Mouse (Mus musculus): Measurements from ENCODE around the gene Cdk5. TPM values are rescaled to one million over a fixed set of nuclear protein-coding genes. Genes with fewer than 3 reads are reported as not detected.
A peak's percentile ranks its signal among the peaks of the same experiment; 100 is the strongest.

Cdk5 gene
- polyA plus RNA-seq, 1 experiment: 159 TPM

- no peak for DNase-seq (ENCODE audit: low read depth)
- TF ChIP-seq CTCF (IDR thresholded peaks at IDR 0.05; ENCODE audit: borderline replicate concordance, extremely low read depth, insufficient read depth, insufficient read length): no peak
- TF ChIP-seq POLR2A (IDR thresholded peaks at IDR 0.05; ENCODE audit: borderline replicate concordance, extremely low read depth, insufficient read depth, insufficient read length, poor library complexity, severe bottlenecking): no peak
These were observed 3.9 kb upstream of the Cdk5 start for GRCm38 (mm10) chr5:24427285-24427633.

DNA sequence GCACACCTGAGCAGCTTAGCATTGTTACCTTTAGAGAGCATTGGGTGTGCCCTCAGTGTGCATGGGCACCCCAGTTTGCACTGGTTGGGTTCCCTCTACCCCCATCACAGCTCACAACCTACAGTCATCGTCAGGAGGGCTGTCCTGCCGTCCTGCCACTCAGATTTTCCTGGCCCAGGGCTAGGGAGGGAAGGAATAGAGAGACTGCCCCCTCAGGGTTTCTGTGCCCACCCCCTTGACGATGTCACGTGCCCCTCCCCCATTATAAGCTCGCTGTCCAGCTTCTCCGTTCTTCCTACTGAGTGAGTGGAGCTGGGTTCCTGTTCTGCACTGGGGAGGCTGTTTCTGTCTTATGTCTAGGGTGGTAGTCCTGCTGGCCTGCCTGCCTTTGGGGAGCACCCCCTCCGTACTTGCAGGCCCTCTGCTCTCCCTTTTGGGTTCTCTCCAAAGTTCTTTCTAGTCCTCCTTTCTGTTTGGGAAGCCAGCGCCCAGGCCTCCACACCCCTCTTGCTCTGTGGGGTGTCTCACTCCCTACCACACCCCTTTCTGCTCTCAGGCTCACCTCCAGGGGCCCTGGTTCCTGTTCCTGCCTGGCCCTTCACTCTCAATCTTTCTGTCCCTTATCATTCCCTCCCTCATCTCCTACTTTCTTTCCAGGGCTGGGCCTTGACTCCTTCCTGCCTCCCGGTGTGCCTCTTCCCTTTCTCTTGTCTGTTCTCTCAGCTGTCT lies 3.4 kb upstream of the Cdk5 start:
- no peak for DNase-seq (ENCODE audit: low read depth)
- TF ChIP-seq CTCF (IDR thresholded peaks at IDR 0.05; ENCODE audit: borderline replicate concordance, extremely low read depth, insufficient read depth, insufficient read length) (no peak), POLR2A (IDR thresholded peaks at IDR 0.05; ENCODE audit: borderline replicate concordance, extremely low read depth, insufficient read depth, insufficient read length, poor library complexity, severe bottlenecking) (no peak)

DNA sequence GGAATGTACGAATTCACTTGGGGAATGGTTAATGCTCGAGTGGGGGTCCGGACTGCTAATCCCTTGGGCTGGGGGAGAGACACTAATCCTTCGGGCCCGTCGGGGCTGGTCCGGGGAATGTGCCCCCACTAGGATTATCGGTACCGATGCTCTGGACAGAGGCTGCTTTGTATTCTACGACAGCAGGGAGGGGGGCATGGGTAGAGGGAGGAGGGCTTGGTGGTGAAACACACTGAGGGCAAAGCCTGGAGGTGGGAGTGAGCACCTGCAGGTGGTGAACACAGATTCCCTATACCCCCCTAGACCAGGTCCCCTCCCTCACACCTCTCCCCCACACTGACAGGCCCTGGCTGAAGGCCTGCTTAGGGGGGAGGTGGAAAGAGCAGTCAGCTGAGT lies 2.7 kb upstream of the Cdk5 start:
- TF ChIP-seq CTCF (IDR thresholded peaks at IDR 0.05; ENCODE audit: borderline replicate concordance, extremely low read depth, insufficient read depth, insufficient read length) (no peak), POLR2A (IDR thresholded peaks at IDR 0.05; ENCODE audit: borderline replicate concordance, extremely low read depth, insufficient read depth, insufficient read length, poor library complexity, severe bottlenecking) (no peak)
- peak; percentile 58 for DNase-seq (ENCODE audit: low read depth)

- TF ChIP-seq CTCF (IDR thresholded peaks at IDR 0.05; ENCODE audit: borderline replicate concordance, extremely low read depth, insufficient read depth, insufficient read length): 0 out of 2 replicates have a peak, but pooled peaks have one; percentile 15
- TF ChIP-seq POLR2A (IDR thresholded peaks at IDR 0.05; ENCODE audit: borderline replicate concordance, extremely low read depth, insufficient read depth, insufficient read length, poor library complexity, severe bottlenecking): no peak
- DNase-seq (ENCODE audit: low read depth): peak; percentile 59
These were observed 2.2 kb upstream of the Cdk5 start for GRCm38 (mm10) chr5:24425421-24426036.

GRCm38 (mm10) chr5:24424861-24425411 lies 1.6 kb upstream of the Cdk5 start:
- peak; percentile 91 for DNase-seq (ENCODE audit: low read depth)
- TF ChIP-seq CTCF (IDR thresholded peaks at IDR 0.05; ENCODE audit: borderline replicate concordance, extremely low read depth, insufficient read depth, insufficient read length): no peak
- TF ChIP-seq POLR2A (IDR thresholded peaks at IDR 0.05; ENCODE audit: borderline replicate concordance, extremely low read depth, insufficient read depth, insufficient read length, poor library complexity, severe bottlenecking): peak; percentile 66; the same call in 1 of the 2 replicates

DNA sequence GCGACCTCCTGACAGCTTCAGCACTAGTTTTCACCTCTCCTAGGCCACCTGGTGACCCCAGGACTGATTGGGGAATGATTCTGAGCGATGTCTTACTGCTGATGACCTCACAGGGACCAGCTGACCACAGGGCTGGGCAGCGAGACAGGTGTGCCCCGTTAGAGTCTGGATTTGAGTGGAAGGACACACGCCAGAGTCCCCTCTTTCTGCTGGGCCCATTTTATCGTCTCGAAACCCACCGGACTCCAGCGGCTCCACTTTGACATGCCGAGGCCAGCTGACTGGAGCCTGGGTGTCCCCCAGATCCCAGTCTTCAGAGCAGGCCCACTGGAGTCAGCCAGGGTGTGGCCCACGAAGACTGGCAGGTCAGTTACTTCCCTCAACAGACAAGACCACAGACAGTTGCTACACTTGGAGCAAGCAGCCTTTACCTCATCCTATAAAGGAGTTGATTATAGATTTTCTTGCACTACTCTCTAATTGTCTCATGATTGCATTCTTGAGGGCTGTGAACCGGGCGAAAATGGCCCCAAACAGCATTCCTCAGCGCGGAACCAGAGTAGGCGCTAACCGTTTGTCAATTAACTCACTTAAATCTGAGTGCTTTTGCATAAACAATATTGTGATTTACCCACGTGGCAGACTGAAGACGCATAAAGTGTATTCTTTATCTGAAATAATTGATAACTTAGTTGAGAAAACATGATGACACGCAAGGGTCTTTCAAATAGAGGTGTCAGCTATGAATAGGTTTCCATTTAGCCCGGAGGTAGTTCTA lies 863 bp upstream of the Cdk5 start:
- peak; percentile 22 for DNase-seq (ENCODE audit: low read depth)

DNA sequence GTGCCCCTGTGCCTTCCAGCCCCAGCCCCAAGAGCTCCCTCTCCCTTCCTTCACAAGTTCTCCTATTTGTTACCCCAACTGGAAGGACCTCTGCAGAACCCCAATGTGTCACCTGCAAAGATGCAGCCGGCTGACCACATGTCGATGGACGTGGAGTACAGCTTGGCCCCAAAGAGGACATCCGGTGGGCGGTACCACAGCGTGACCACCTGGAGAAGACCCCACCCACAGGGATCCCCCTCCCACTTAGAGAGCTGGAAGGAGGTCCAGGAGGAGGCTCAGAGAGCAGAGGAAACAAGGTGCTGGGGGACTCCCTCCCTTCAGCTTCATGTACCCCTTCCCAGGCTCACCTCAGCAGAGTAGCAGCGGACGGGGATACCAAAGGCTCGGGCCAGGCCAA lies 2.9 kb downstream of the Cdk5 start:
- no peak for TF ChIP-seq POLR2A (IDR thresholded peaks at IDR 0.05; ENCODE audit: borderline replicate concordance, extremely low read depth, insufficient read depth, insufficient read length, poor library complexity, severe bottlenecking)
- no peak for TF ChIP-seq CTCF (IDR thresholded peaks at IDR 0.05; ENCODE audit: borderline replicate concordance, extremely low read depth, insufficient read depth, insufficient read length)
- DNase-seq (ENCODE audit: low read depth): no peak

More for the DNA sequence above, 863 bp upstream of the Cdk5 start:
- TF ChIP-seq POLR2A (IDR thresholded peaks at IDR 0.05; ENCODE audit: borderline replicate concordance, extremely low read depth, insufficient read depth, insufficient read length, poor library complexity, severe bottlenecking) (no peak), CTCF (IDR thresholded peaks at IDR 0.05; ENCODE audit: borderline replicate concordance, extremely low read depth, insufficient read depth, insufficient read length) (no peak)

DNA sequence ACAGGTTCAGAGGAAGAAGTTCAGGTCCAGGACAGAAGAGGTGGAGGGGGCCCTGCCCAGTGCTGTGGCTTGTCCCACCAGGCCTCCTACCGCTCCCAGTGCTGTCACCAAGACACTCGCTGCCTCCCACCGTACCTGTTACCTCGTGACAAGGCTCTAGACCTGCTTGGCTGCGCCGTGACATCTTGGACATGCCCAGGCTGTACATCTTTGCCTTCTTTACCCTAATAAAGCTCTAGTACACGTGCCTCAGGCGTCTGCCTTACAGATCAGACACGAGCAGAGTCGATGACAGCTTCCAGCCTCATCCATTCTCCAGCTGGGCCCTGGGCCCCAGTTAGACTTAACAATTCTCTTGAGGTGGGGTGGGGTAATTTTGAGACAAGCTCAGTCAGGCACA lies 5.7 kb downstream of the Cdk5 start:
- DNase-seq (ENCODE audit: low read depth): no peak
- TF ChIP-seq CTCF (IDR thresholded peaks at IDR 0.05; ENCODE audit: borderline replicate concordance, extremely low read depth, insufficient read depth, insufficient read length): no peak
- TF ChIP-seq POLR2A (IDR thresholded peaks at IDR 0.05; ENCODE audit: borderline replicate concordance, extremely low read depth, insufficient read depth, insufficient read length, poor library complexity, severe bottlenecking): no peak

GRCm38 (mm10) chr5:24416222-24416736 lies 7.1 kb downstream of the Cdk5 start:
- TF ChIP-seq POLR2A (IDR thresholded peaks at IDR 0.05; ENCODE audit: borderline replicate concordance, extremely low read depth, insufficient read depth, insufficient read length, poor library complexity, severe bottlenecking) (no peak), CTCF (IDR thresholded peaks at IDR 0.05; ENCODE audit: borderline replicate concordance, extremely low read depth, insufficient read depth, insufficient read length) (peak; percentile 71)
- DNase-seq (ENCODE audit: low read depth): peak; percentile 74

DNA sequence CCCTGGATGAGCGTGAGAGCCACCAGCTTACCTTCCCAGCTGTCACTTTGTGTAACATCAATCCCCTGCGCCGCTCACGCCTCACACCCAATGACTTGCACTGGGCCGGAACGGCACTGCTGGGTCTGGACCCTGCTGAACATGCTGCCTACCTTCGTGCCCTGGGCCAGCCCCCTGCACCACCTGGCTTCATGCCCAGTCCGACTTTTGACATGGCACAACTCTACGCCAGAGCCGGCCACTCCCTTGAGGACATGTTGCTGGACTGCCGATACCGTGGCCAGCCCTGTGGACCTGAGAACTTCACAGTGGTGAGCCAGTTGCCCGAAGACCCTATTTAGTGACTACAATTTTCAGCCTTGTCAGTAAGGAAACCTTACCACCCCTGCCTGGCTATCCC lies 9.4 kb downstream of the Cdk5 start:
- no peak for TF ChIP-seq CTCF (IDR thresholded peaks at IDR 0.05; ENCODE audit: borderline replicate concordance, extremely low read depth, insufficient read depth, insufficient read length)
- TF ChIP-seq POLR2A (IDR thresholded peaks at IDR 0.05; ENCODE audit: borderline replicate concordance, extremely low read depth, insufficient read depth, insufficient read length, poor library complexity, severe bottlenecking): no peak
- DNase-seq (ENCODE audit: low read depth): no peak

All from brain, embryonic 14.5 days (tissue).